Mouse (Mus musculus) forebrain, embryonic 14.5 days (tissue): ENCODE results near the gene Kcnk3. TPM values are rescaled to one million over a fixed set of nuclear protein-coding genes. Genes with fewer than 3 reads are reported as not detected.
A peak's percentile ranks its signal among the peaks of the same experiment; 100 is the strongest.

Source experiments
- ATAC-seq: fragments of 200-750 bp; cut with Nextera tagmentation; 2 replicates; pipeline ENCODE4 v1.8.0; 2017; ENCODE audit warnings: mild to moderate bottlenecking, moderate library complexity
- DNase-seq: peaks from one replicate; pipeline ENCODE4 v3.0.0-alpha.2; 2015; ENCODE audit warnings: low spot score
- H3K27ac ChIP-seq: fragments of 300-500 bp; sonication (generic); 2 replicates; pipeline ENCODE4 v1.5.1; 2014; ENCODE audit warnings: low read depth, mild to moderate bottlenecking, control low read depth, low read length, moderate library complexity
- H3K27me3 ChIP-seq: fragments of 300-500 bp; sonication (generic); replicated peaks from 2 replicates; pipeline ENCODE4 v1.6.1; 2014; ENCODE audit warnings: low read length, control low read depth, mixed read lengths; ENCODE audit not compliant: control insufficient read depth, insufficient read depth
- H3K36me3 ChIP-seq: fragments of 300-500 bp; sonication (generic); 2 replicates; pipeline ENCODE4 v1.6.1; 2014; ENCODE audit warnings: low read length, control low read depth; ENCODE audit not compliant: control insufficient read depth, insufficient read depth
- H3K4me1 ChIP-seq: fragments of 300-500 bp; sonication (generic); 2 replicates; pipeline ENCODE4 v1.6.1; 2014; ENCODE audit warnings: antibody characterized with exemption, low read length, control low read depth; ENCODE audit not compliant: control insufficient read depth, insufficient read depth
- H3K4me2 ChIP-seq: fragments of 300-500 bp; sonication (generic); 2 replicates; pipeline ENCODE4 v1.6.1; 2014; ENCODE audit warnings: mild to moderate bottlenecking, control low read depth, low read length
- H3K4me3 ChIP-seq: fragments of 300-500 bp; sonication (generic); 2 replicates; pipeline ENCODE4 v1.5.1; 2014; ENCODE audit warnings: low read depth, low read length, control low read depth
- H3K9ac ChIP-seq: fragments of 300-500 bp; sonication (generic); 2 replicates; pipeline ENCODE4 v1.6.1; 2014; ENCODE audit warnings: mild to moderate bottlenecking, low read length, control low read depth, moderate library complexity
- H3K9me3 ChIP-seq: fragments of 300-500 bp; sonication (generic); replicated peaks from 2 replicates; pipeline ENCODE4 v1.6.1; 2016; ENCODE audit warnings: low read length, control low read depth, mixed read lengths; ENCODE audit not compliant: control insufficient read depth
- WGBS: fragments of 180-500 bp; shearing (Covaris S2); extraction: QIAGEN DNeasy Blood & Tissue Kit; methylation state at CpG from one replicate; pipeline ENCODE4 v1.1.7; 2014; 5-methylcytosine and 5-hydroxymethylcytosine counted together
- polyA plus RNA-seq: library from polyadenylated mRNA; unstranded; fragments of >200 nt; fragmentation: Nextera tagmentation; extraction: Ambion mirVana; gene quantifications from 2 replicates; pipeline ENCODE4 v1.2.1, GENCODE M21; 2014

The Kcnk3 gene
- polyA plus RNA-seq, 1 experiment from 2014 or later = 2.1 TPM

DNA sequence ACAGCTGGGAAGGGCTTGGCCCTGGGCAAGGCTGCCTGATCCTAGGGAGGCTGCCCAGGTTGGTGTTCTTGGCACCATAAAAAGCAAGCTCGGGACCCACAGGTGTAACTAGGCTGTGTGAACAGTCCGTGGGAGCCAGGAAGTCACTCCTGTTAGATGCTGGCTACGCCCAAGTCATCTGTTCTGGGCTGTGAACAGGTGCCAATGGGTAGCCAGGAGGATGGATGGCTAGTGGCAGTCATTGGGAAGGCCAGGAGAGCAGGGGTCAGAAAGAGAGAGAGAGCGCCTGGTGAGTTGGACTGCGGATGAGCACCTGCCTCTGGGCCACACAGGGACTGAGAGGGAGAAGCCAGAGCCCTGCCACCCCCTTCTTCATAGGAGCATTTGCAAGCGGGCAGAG lies 17.7 kb downstream of the Kcnk3 start:
- Histone ChIP-seq H3K9ac (no peak overlapping the region), H3K27ac (no peak overlapping the region), H3K36me3 (no peaks in the 10 kb centered on the region), H3K4me1 (no peaks in the 10 kb centered on the region; the same call in none of the 2 replicates), H3K4me3 (no peak overlapping the region), H3K9me3 (no peaks in the 10 kb centered on the region), H3K4me2 (no peak overlapping the region), H3K27me3 (no peaks in the 10 kb centered on the region)
- DNase-seq (no peak), ATAC-seq (no peak)
- 86% methylated on average over 6 of the region's 6 CpGs for WGBS

DNA sequence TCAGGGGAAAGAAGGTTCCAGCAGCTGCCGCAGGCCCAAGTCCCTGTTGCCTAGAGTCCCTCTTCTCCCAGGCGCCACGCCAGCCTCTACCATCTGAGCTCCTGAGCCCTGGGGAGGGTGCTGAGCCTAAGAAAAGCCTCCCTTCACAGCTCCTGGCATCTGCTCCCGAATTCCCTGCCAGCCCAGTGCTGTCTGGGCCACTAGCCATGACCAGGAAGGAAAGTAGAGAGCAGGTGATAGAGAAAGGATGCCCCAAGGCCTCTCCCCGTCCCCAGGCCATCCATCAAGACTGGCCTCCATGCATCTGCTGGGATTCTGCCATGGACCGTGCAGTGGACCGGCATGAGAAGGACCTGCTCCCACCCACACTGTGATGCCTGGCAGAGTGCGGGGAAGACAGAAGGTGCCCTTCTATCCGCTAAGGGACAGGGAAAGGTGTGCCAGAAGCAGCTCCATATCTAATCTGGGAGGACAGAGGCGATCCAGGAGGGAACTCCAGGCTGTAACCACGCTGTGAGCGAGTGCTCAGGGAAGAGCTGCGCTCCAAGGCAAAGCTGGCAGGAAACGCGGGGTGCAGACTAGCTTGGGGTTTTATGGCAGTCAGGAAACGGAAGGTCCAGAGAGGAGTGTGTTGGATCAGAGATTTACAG lies 18.6 kb downstream of the Kcnk3 start:
- no peak overlapping the region for H3K4me3 ChIP-seq
- H3K9me3 ChIP-seq = no peaks in the 10 kb centered on the region
- no peaks in the 10 kb centered on the region for H3K27me3 ChIP-seq
- no peak overlapping the region for H3K9ac ChIP-seq
- H3K36me3 ChIP-seq = no peaks in the 10 kb centered on the region
- no peaks in the 10 kb centered on the region; the same call in none of the 2 replicates for H3K4me1 ChIP-seq
- WGBS = 72% methylated on average over 16 of the region's 16 CpGs
- no peak overlapping the region for H3K4me2 ChIP-seq
- ATAC-seq (peak; percentile 63; the same call in 1 of the 2 replicates), DNase-seq (peak; percentile 70)
- no peak overlapping the region; the same call in 1 of the 2 replicates for H3K27ac ChIP-seq

DNA sequence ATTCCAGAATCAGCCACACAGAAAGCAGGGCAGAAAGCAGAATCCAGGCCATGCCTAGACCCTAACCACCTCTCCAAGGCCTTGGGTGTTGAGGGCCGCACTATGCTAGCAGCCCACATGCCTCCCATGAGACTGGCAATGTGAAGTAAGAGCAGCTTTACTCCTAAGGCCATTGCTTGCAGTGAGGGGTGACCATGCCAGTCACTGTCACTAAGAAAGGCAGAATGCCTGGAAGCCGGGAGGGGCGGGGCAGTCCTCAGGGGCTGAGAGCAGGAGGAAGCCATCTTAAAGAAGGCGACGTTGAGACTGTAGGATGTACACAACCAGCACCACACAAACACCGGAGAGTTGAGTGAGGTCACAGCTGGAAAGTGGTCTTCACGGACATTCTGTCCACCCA lies 21.1 kb downstream of the Kcnk3 start:
- 88% methylated on average over 7 of the region's 7 CpGs for WGBS
- DNase-seq = no peak
- no peak overlapping the region for H3K4me2 ChIP-seq
- no peaks in the 10 kb centered on the region for H3K36me3 ChIP-seq
- no peak for ATAC-seq
- no peak overlapping the region for H3K27ac ChIP-seq
- no peak overlapping the region for H3K4me3 ChIP-seq
- H3K9me3 ChIP-seq = no peaks in the 10 kb centered on the region
- no peak overlapping the region for H3K9ac ChIP-seq
- H3K27me3 ChIP-seq = no peaks in the 10 kb centered on the region
- no peaks in the 10 kb centered on the region; the same call in none of the 2 replicates for H3K4me1 ChIP-seq

DNA sequence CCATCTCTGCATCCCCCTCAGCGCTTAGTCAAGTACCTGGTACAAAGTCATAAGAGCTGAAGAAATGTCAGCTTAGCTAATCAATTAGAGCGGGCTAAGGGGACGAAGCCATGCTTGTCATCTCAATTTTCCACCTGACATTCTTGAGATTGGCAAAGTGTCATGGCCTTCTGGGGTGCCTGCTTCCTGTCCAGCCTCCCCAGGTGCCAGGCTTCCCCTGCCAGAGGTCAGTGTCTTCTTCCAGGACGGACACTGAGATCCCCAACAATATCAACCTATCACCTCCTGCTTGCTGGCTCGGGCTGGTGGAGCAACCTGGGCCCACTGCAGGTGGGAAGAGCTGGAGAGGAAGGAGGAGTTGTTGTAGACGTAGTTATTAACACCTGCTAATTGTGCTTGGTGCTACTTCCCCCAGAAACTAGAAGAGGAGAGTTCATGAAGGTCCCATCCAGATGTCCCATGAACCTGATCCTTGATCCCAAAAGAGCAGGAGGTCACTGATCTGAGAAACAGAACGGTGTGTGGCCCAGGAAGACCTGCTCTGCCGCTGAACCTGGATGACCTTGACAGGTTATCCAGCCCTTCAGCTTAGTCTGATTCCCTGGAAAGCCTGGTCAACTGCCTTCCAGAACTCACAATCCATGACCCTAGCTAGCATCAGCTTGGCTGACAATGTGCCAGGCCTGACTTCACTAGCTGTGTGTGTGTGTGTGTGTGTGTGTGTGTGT lies 22.1 kb downstream of the Kcnk3 start:
- ATAC-seq = no peak
- WGBS = 90% methylated on average over 8 of the region's 8 CpGs
- no peaks in the 10 kb centered on the region; the same call in 1 of the 2 replicates for H3K4me1 ChIP-seq

DNA sequence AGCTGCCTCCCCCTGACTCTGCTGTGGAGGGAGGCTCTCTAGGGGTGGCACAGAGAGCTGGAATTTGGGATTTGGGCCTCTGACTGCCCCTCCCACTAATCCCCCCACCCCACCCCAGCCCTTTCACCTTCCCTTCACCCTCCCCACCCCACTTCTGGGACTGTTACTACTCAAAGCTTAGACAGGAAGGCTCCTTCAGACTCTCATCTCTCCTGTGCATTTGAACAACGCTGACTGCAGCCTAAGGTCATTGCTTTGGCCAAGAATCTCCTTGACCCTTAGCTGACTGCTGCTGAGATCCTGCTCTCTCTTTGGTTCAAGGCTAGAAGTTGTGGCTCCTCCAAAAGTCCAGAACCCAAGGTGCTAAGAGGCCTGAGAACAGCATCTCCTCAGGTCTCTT lies 23.1 kb downstream of the Kcnk3 start:
- whole genome bisulfite sequencing = 77% methylated on average over 1 of the region's 1 CpGs
- no peaks in the 10 kb centered on the region for H3K36me3 ChIP-seq
- no peaks in the 10 kb centered on the region for H3K9me3 ChIP-seq
- no peak overlapping the region for H3K27ac ChIP-seq
- H3K4me1 ChIP-seq = no peaks in the 10 kb centered on the region; the same call in 1 of the 2 replicates
- no peak overlapping the region for H3K4me3 ChIP-seq
- H3K4me2 ChIP-seq = no peak overlapping the region
- DNase-seq (no peak), ATAC-seq (no peak)
- no peak overlapping the region for H3K9ac ChIP-seq
- no peaks in the 10 kb centered on the region for H3K27me3 ChIP-seq

More for the DNA sequence above, 22.1 kb downstream of the Kcnk3 start:
- H3K36me3 ChIP-seq = no peaks in the 10 kb centered on the region
- H3K4me2 ChIP-seq = no peak overlapping the region
- H3K9me3 ChIP-seq = no peaks in the 10 kb centered on the region
- no peak overlapping the region for H3K9ac ChIP-seq
- H3K4me3 ChIP-seq = no peak overlapping the region
- no peaks in the 10 kb centered on the region for H3K27me3 ChIP-seq
- H3K27ac ChIP-seq = no peak overlapping the region
- no peak for DNase-seq

DNA sequence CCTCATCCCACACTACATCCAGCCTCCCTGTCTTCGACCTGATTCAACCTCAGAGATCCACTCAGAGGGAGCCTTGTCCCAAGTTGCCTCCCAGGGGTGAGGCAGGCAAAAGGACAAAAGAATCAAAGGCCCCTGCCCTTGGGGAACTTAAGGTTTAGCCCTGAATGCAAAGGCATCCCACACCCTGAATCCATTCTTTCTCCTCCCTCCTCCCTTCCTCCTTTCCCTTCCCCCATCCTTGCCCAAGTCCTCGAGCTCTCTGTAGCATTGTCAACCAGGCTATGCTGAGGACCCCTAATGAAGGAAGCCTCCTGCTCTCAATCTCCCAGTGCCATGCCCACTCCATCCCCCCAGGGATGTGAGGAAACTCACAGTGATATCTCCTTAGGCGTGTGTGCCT lies 23.7 kb downstream of the Kcnk3 start:
- ATAC-seq = no peak
- 17% methylated on average over 3 of the region's 3 CpGs for WGBS
- Histone ChIP-seq H3K4me3 (no peak overlapping the region), H3K9me3 (no peaks in the 10 kb centered on the region), H3K4me2 (no peak overlapping the region), H3K27ac (no peak overlapping the region), H3K36me3 (no peaks in the 10 kb centered on the region), H3K27me3 (no peaks in the 10 kb centered on the region), H3K4me1 (no peaks in the 10 kb centered on the region), H3K9ac (no peak overlapping the region)
- no peak for DNase-seq

DNA sequence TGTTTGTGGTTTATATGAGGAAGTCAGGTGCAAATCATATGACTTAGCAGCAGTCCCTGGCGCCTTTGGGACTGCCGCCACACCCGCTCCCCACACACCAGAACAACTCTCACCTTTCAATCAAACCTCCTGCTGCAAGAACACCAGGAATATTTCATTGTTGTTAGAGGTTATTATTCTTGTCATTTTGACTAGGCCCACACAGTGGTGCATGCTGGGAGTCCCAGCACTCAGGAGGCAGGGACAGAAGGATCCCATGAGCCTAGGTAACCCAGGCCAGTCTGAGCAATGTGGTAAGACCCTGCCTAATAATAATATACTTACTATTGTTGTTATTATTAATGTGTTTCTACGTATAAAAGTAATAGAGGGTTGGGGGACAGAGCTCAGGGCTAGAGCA lies 24.6 kb downstream of the Kcnk3 start:
- H3K9ac ChIP-seq = no peak overlapping the region
- no peaks in the 10 kb centered on the region for H3K9me3 ChIP-seq
- no peaks in the 10 kb centered on the region for H3K36me3 ChIP-seq
- H3K4me2 ChIP-seq = no peak overlapping the region
- H3K27me3 ChIP-seq = no peaks in the 10 kb centered on the region
- no peak overlapping the region for H3K4me3 ChIP-seq
- DNase-seq = no peak
- H3K27ac ChIP-seq = no peak overlapping the region
- 96% methylated on average over 4 of the region's 4 CpGs for WGBS
- H3K4me1 ChIP-seq = no peaks in the 10 kb centered on the region
- no peak for ATAC-seq

DNA sequence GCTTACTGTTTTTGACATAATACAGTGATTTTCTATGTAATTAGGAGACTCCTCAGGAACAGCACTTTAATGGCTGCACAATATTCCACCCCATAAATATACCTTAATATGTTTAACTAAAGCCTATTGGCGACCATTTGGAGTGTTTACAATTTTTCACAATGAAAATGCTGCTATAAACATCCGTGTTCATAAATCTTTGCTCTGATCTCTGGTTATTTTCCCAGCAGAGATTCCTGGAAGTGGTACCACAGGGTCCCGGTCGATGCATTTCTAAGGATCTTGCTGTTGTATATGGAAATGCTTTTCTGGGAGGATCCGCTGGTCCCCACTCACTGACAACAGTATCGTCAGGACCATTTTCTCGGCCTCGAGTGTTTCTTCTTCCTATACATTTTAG lies 25.3 kb downstream of the Kcnk3 start:
- no peaks in the 10 kb centered on the region for H3K27me3 ChIP-seq
- no peak overlapping the region for H3K4me3 ChIP-seq
- no peak for DNase-seq
- no peaks in the 10 kb centered on the region for H3K36me3 ChIP-seq
- ATAC-seq = no peak
- H3K4me2 ChIP-seq = no peak overlapping the region
- no peaks in the 10 kb centered on the region for H3K9me3 ChIP-seq
- H3K27ac ChIP-seq = no peak overlapping the region
- no peak overlapping the region for H3K9ac ChIP-seq
- no peaks in the 10 kb centered on the region for H3K4me1 ChIP-seq
- 90% methylated on average over 8 of the region's 8 CpGs for WGBS

DNA sequence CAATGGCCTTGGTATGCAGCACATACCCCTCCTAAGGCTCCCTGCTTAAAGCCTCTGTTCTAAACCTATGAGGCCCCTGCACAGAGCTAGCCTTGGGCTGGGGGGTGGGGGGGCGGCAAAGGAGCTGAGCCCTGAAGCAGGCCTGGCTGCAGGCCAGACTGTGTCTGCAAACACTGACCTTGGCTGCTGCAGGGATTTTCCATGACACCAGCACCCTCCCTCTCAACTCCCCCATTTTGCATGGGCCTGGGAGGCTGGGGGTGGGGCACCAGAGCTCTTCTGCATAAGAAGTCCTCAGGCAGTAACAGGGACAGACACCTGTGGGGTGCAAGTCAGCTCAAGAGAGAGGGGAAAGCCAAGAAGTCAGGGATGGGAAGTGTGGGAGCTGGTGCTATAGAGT lies 26.3 kb downstream of the Kcnk3 start:
- Histone ChIP-seq H3K27ac (no peak overlapping the region), H3K4me3 (no peak overlapping the region), H3K4me2 (no peak overlapping the region), H3K27me3 (no peaks in the 10 kb centered on the region), H3K4me1 (no peaks in the 10 kb centered on the region), H3K9ac (no peak overlapping the region), H3K9me3 (no peaks in the 10 kb centered on the region), H3K36me3 (no peaks in the 10 kb centered on the region)
- WGBS = 30% methylated on average over 1 of the region's 1 CpGs
- ATAC-seq (no peak), DNase-seq (peak; percentile 13)
